Mouse (Mus musculus) thymus, adult 2 months (tissue): ENCODE results near the gene Pan3. TPM values are rescaled to one million over a fixed set of nuclear protein-coding genes. Genes with fewer than 3 reads are reported as not detected.
"Not testable (repeated sequence)": the region's sequence is repeated elsewhere in the genome, so short reads cannot be mapped to it uniquely, and the experiment has no call there.

Source experiments
- DNase-seq: peaks from one replicate; pipeline ENCODE4 v3.0.0; 2021
- H3K27ac ChIP-seq: fragments of 200-500 bp; 2 replicates; pipeline ENCODE4 v1.5.1; 2012; ENCODE audit warnings: low read length, control low read depth; ENCODE audit not compliant: control insufficient read depth, insufficient read depth
- H3K27me3 ChIP-seq: fragments of 200-500 bp; 2 replicates; pipeline ENCODE4 v1.6.1; 2012; ENCODE audit warnings: mild to moderate bottlenecking, low read length, moderate library complexity, mixed read lengths; ENCODE audit not compliant: control insufficient read depth, insufficient read depth
- H3K36me3 ChIP-seq: fragments of 200-500 bp; 2 replicates; pipeline ENCODE4 v1.6.1; 2012; ENCODE audit warnings: mild to moderate bottlenecking, low read length, moderate library complexity; ENCODE audit not compliant: control insufficient read depth, insufficient read depth
- H3K4me1 ChIP-seq: fragments of 200-500 bp; replicated peaks from 2 replicates; pipeline ENCODE4 v1.6.1; 2012; ENCODE audit warnings: low read length; ENCODE audit not compliant: control insufficient read depth, insufficient read depth
- H3K4me3 ChIP-seq: fragments of 200-500 bp; 2 replicates; pipeline ENCODE4 v1.5.1; 2012; ENCODE audit warnings: mild to moderate bottlenecking, low read length, control low read depth, moderate library complexity; ENCODE audit not compliant: control insufficient read depth, insufficient read depth
- CTCF ChIP-seq: fragments of 200-500 bp; IDR thresholded peaks from 2 replicates; pipeline ENCODE4 v1.5.1; 2012; ENCODE audit warnings: mild to moderate bottlenecking, control low read depth, low read length, moderate library complexity, borderline replicate concordance; ENCODE audit not compliant: control insufficient read depth, poor library complexity, insufficient read depth; ENCODE audit errors: extremely low read depth
- POLR2A ChIP-seq: fragments of 200-500 bp; IDR thresholded peaks from 2 replicates; pipeline ENCODE4 v1.6.1; 2012; ENCODE audit warnings: mild to moderate bottlenecking, low read length, control low read depth, moderate library complexity; ENCODE audit not compliant: control insufficient read depth, poor library complexity, insufficient read depth; ENCODE audit errors: extremely low read depth
- WGBS: fragments of 180-500 bp; shearing (Covaris S2); methylation state at CpG from one replicate; pipeline ENCODE4 v1.1.7; 2018; 5-methylcytosine and 5-hydroxymethylcytosine counted together
- polyA plus RNA-seq: library from polyadenylated mRNA; depleted of rRNA; stranded (reverse); fragments of >200 nt; gene quantifications from 2 replicates; pipeline ENCODE4 v1.2.3, GENCODE M21; 2012

Gene Pan3
- polyA plus RNA-seq, 1 experiment, result 152 TPM

GRCm38 (mm10) chr5:147539409-147539808 is 109.4 kb downstream of the Pan3 start:
- WGBS, result 90% methylated on average over 4 of the region's 4 CpGs
- H3K4me3 ChIP-seq, result no peak overlapping the region
- H3K36me3 ChIP-seq, result peaks cover 70% of the 10 kb centered on the region
- H3K4me1 ChIP-seq, result no peaks in the 10 kb centered on the region
- H3K27ac ChIP-seq, result no peak overlapping the region
- no peaks in the 10 kb centered on the region for H3K27me3 ChIP-seq
- TF ChIP-seq CTCF, result no peak
- no peak for TF ChIP-seq POLR2A
- no peak for DNase-seq

DNA sequence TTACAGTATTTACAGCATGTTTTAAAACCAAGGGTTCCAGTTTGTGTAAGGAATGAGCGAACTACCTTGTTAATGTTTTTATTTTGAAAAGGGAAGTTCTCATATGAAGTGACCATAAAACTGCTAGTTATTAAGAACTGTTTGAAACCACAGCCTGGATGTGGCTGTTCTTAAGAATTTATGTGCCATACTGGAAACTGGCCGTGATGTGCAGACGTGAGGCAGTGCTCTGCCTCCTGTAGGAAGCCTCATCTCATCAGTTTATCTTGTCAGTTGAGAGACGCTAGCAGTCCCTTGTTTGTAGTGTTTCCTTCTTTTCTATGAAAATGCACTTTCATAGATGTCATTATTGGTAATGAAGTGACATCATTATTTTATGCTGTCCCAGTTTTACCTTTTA is 109.9 kb downstream of the Pan3 start:
- DNase-seq, result no peak
- H3K36me3 ChIP-seq, result peaks cover 71% of the 10 kb centered on the region
- 70% methylated on average over 4 of the region's 4 CpGs for WGBS
- H3K4me1 ChIP-seq, result no peaks in the 10 kb centered on the region
- H3K27me3 ChIP-seq, result no peaks in the 10 kb centered on the region
- TF ChIP-seq CTCF (no peak), POLR2A (no peak)
- H3K4me3 ChIP-seq, result no peak overlapping the region
- H3K27ac ChIP-seq, result no peak overlapping the region

DNA sequence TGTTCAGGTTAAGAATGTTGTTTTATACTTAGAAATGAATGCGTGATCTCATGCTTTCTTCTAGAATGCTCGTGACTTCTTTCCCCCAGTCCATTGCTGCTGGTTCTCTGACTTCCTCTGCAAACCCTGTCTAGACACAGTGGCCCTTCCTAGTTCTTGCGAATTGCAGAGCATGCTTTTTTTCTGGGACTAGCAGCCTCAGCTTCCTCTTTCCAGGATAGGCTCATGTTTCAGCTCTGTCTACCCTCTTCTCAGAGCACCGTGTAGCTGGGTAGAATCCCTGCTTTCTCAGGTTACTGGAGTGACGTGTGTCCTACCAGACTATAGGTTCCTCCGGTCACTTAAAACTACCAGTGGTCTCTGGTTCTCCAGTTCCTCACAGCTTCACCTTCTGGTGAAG is 112.3 kb downstream of the Pan3 start:
- H3K36me3 ChIP-seq, result peaks cover 73% of the 10 kb centered on the region
- DNase-seq, result no peak
- no peak for TF ChIP-seq CTCF
- no peak for TF ChIP-seq POLR2A
- H3K27ac ChIP-seq, result no peak overlapping the region
- no peak overlapping the region for H3K4me3 ChIP-seq
- no peaks in the 10 kb centered on the region for H3K27me3 ChIP-seq
- H3K4me1 ChIP-seq, result no peaks in the 10 kb centered on the region
- WGBS, result 77% methylated on average over 6 of the region's 6 CpGs

DNA sequence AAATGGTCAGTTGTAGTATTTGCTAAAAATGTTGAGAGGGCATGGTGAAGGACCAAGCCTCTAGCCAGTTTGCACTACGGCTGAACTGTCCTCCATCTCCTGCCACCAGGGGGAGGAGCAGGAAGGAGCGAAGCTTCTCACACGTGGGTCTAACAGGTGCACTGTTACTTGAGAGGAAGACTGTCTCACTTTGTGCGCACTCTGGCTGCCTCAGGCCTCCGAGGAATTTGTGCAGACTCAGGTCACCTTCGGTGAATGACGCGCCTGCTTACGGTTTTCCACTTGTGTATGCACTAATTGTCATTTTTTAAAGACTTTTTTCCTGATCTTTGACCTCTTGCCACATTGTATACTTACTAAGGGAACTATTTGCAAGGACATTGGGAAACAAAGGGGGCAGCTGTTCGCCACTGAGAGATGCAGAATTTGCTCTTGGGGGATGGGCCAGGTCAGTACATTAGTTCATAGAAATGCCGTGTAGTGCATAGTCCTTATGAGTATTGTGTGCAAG is 115.8 kb downstream of the Pan3 start:
- 58% methylated on average over 11 of the region's 11 CpGs for WGBS
- peak; percentile 58 for DNase-seq
- Histone ChIP-seq H3K27ac (no peak overlapping the region), H3K4me1 (no peaks in the 10 kb centered on the region), H3K36me3 (peaks cover 75% of the 10 kb centered on the region), H3K27me3 (no peaks in the 10 kb centered on the region), H3K4me3 (no peak overlapping the region)
- TF ChIP-seq POLR2A, result no peak
- TF ChIP-seq CTCF, result peak; percentile 73; the same call in 1 of the 2 replicates

- Histone ChIP-seq H3K27me3 (no peaks in the 10 kb centered on the region), H3K4me3 (no peak overlapping the region), H3K4me1 (no peaks in the 10 kb centered on the region), H3K36me3 (peaks cover 55% of the 10 kb centered on the region), H3K27ac (no peak overlapping the region)
- DNase-seq, result no peak
- 98% methylated on average over 12 of the region's 12 CpGs for WGBS
- TF ChIP-seq CTCF, result no peak
- no peak for TF ChIP-seq POLR2A
These were observed 119.2 kb downstream of the Pan3 start for GRCm38 (mm10) chr5:147549016-147549755.

DNA sequence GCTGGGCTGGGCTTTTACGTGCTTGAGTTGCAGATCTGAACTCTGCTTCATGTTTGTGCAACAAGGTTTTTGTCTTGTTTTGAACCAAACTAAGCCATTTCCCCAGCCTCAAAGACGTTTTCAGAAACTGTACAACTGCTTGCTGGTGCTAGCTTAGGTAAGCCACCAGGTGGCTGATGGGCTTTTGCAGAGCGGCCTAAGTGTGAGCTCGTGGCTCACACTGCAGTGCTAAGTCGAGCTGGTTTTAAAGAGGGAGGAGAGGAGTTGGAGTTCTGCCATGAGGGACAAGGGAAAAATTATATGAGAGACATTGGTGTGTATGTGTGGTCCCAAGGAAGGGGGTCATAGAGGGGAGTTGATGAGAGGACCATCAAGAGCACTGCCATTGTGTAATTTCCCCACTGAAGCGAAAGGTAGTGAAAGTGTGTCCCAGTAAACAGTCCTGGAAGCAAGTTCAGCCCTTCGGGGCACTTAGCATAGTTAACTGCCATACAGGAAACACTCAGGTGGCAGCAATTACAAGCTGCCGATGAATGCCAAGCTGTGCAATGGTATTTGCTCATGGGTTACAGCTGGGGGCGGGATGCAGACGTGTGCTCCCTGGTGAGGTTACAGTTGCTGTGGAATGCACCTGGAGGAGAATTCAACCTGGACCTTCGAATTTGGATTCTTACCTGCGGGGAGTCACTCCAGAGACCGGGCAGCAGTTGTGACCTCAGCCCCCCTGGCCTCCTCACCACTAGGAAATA is 122.1 kb downstream of the Pan3 start:
- H3K27me3 ChIP-seq, result no peaks in the 10 kb centered on the region
- H3K4me3 ChIP-seq, result no peak overlapping the region
- no peaks in the 10 kb centered on the region for H3K4me1 ChIP-seq
- no peak overlapping the region for H3K27ac ChIP-seq
- TF ChIP-seq CTCF (no peak), POLR2A (no peak)
- peaks cover 31% of the 10 kb centered on the region for H3K36me3 ChIP-seq
- 89% methylated on average over 13 of the region's 13 CpGs for WGBS
- no peak for DNase-seq

DNA sequence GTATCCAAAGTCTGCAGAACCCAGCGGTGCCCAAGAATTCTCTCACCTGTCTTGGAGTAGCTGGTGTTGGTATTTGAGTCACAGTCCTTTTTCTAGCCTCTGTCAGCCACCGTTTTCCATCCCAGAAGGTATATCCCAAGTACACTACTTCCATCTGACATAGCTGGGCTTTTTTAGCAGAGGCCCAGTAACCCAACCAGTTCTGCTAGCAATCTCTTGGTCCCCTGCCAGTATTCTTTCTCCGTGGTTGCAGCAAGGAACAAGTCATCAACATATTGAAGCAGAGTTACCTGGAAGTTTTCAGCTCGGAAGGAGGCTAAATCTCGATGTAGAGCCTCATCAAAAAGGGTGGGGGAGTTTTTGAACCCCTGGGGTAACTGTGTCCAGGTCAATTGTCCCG is 127.7 kb downstream of the Pan3 start:
- 77% methylated on average over 6 of the region's 6 CpGs for WGBS
- not testable (repeated sequence) for H3K4me3 ChIP-seq, H3K27me3 ChIP-seq, H3K27ac ChIP-seq, H3K4me1 ChIP-seq, H3K36me3 ChIP-seq, DNase-seq
